Mouse (Mus musculus) heart, embryonic 11.5 days (tissue): Measurements from ENCODE around the gene Dda1. TPM values are rescaled to one million over a fixed set of nuclear protein-coding genes. Genes with fewer than 3 reads are reported as not detected.

ENCODE experiments used
- ATAC-seq: fragments of 200-750 bp; cut with Nextera tagmentation; replicated peaks from 2 replicates; pipeline ENCODE4 v1.8.0; 2017; ENCODE audit warnings: moderate library complexity; ENCODE audit not compliant: insufficient number of reproducible peaks, low FRiP score, low TSS enrichment
- H3K27ac ChIP-seq: fragments of 300-500 bp; sonication (generic); 2 replicates; pipeline ENCODE4 v1.5.1; 2014; ENCODE audit warnings: mild to moderate bottlenecking, low read depth, low read length
- H3K27me3 ChIP-seq: fragments of 300-500 bp; sonication (generic); 2 replicates; pipeline ENCODE4 v1.6.1; 2014; ENCODE audit warnings: mild to moderate bottlenecking, low read length, mixed read lengths; ENCODE audit not compliant: control insufficient read depth, insufficient read depth
- H3K36me3 ChIP-seq: fragments of 300-500 bp; sonication (generic); 2 replicates; pipeline ENCODE4 v1.6.1; 2014; ENCODE audit warnings: mild to moderate bottlenecking, low read length, moderate library complexity, mixed read lengths; ENCODE audit not compliant: control insufficient read depth, insufficient read depth
- H3K4me1 ChIP-seq: fragments of 300-500 bp; sonication (generic); 2 replicates; pipeline ENCODE4 v1.6.1; 2014; ENCODE audit warnings: low read length; ENCODE audit not compliant: control insufficient read depth, insufficient read depth
- H3K4me2 ChIP-seq: fragments of 300-500 bp; sonication (generic); 2 replicates; pipeline ENCODE4 v1.6.1; 2014; ENCODE audit warnings: mild to moderate bottlenecking, moderate library complexity
- H3K4me3 ChIP-seq: fragments of 300-500 bp; sonication (generic); 2 replicates; pipeline ENCODE4 v1.5.1; 2014; ENCODE audit warnings: low read depth, low read length
- H3K9ac ChIP-seq: fragments of 300-500 bp; sonication (generic); 2 replicates; pipeline ENCODE4 v1.6.1; 2014; ENCODE audit warnings: mild to moderate bottlenecking, low read depth, low read length, moderate library complexity
- H3K9me3 ChIP-seq: fragments of 300-500 bp; sonication (generic); replicated peaks from 2 replicates; pipeline ENCODE4 v1.6.1; 2016; ENCODE audit warnings: low read length; ENCODE audit not compliant: control insufficient read depth
- WGBS: fragments of 180-500 bp; shearing (Covaris S2); extraction: QIAGEN DNeasy Blood & Tissue Kit; methylation state at CpG from one replicate; pipeline ENCODE4 v1.1.7; 2014; ENCODE audit not compliant: insufficient replicate concordance; 5-methylcytosine and 5-hydroxymethylcytosine counted together
- polyA plus RNA-seq: library from polyadenylated mRNA; unstranded; fragments of >200 nt; fragmentation: Nextera tagmentation; extraction: Ambion mirVana; gene quantifications from 2 replicates; pipeline ENCODE4 v1.2.1, GENCODE M21; 2014

Gene Dda1
- polyA plus RNA-seq, 1 experiment from 2014 or later = 95.9 TPM

GRCm38 (mm10) chr8:71471861-71472260 lies 2.9 kb downstream of the Dda1 start:
- ATAC-seq = no peak
- Histone ChIP-seq H3K4me3 (no peak overlapping the region), H3K9ac (no peak overlapping the region), H3K27ac (no peak overlapping the region), H3K4me1 (peaks cover 14% of the 10 kb centered on the region), H3K4me2 (no peak overlapping the region), H3K27me3 (no peaks in the 10 kb centered on the region), H3K36me3 (peaks cover 15% of the 10 kb centered on the region), H3K9me3 (no peaks in the 10 kb centered on the region)
- 93% methylated on average over 17 of the region's 17 CpGs for WGBS

GRCm38 (mm10) chr8:71472601-71473386 lies 3.8 kb downstream of the Dda1 start:
- Histone ChIP-seq H3K27ac (no peak overlapping the region), H3K9me3 (no peaks in the 10 kb centered on the region), H3K4me1 (peaks cover 15% of the 10 kb centered on the region), H3K9ac (no peak overlapping the region), H3K4me2 (no peak overlapping the region), H3K27me3 (peaks cover 4% of the 10 kb centered on the region; the same call in 1 of the 2 replicates), H3K4me3 (no peak overlapping the region), H3K36me3 (peaks cover 15% of the 10 kb centered on the region)
- no peak for ATAC-seq
- WGBS = 84% methylated on average over 8 of the region's 8 CpGs

GRCm38 (mm10) chr8:71474344-71474743 lies 5.3 kb downstream of the Dda1 start:
- peaks cover 15% of the 10 kb centered on the region for H3K36me3 ChIP-seq
- H3K4me3 ChIP-seq = no peak overlapping the region
- no peak overlapping the region for H3K4me2 ChIP-seq
- no peak overlapping the region for H3K27ac ChIP-seq
- H3K9ac ChIP-seq = no peak overlapping the region
- peaks cover 15% of the 10 kb centered on the region for H3K4me1 ChIP-seq
- WGBS = 92% methylated on average over 18 of the region's 18 CpGs
- H3K27me3 ChIP-seq = peaks cover 14% of the 10 kb centered on the region
- no peak for ATAC-seq
- no peaks in the 10 kb centered on the region for H3K9me3 ChIP-seq

GRCm38 (mm10) chr8:71474785-71475701 lies 6.0 kb downstream of the Dda1 start:
- WGBS = 88% methylated on average over 25 of the region's 25 CpGs
- no peaks in the 10 kb centered on the region for H3K9me3 ChIP-seq
- ATAC-seq = no peak
- H3K4me2 ChIP-seq = peak overlapping the region; percentile 88; the same call in 1 of the 2 replicates
- H3K27me3 ChIP-seq = peaks cover 14% of the 10 kb centered on the region
- peaks cover 11% of the 10 kb centered on the region for H3K4me1 ChIP-seq
- peaks cover 15% of the 10 kb centered on the region for H3K36me3 ChIP-seq
- no peak overlapping the region for H3K4me3 ChIP-seq
- H3K27ac ChIP-seq = no peak overlapping the region
- H3K9ac ChIP-seq = no peak overlapping the region

GRCm38 (mm10) chr8:71475702-71476075 lies 6.7 kb downstream of the Dda1 start:
- 0 out of 2 replicates have a peak, but pooled peaks have one; percentile 16 for ATAC-seq
- Histone ChIP-seq H3K9me3 (no peaks in the 10 kb centered on the region), H3K27me3 (peaks cover 19% of the 10 kb centered on the region), H3K4me2 (peak overlapping the region; percentile 88), H3K36me3 (peaks cover 15% of the 10 kb centered on the region), H3K4me1 (peaks cover 6% of the 10 kb centered on the region; the same call in 1 of the 2 replicates), H3K9ac (peak overlapping the region; percentile 71), H3K4me3 (peak overlapping the region; percentile 60), H3K27ac (no peak overlapping the region)
- 19% methylated on average over 4 of the region's 4 CpGs for WGBS

- Histone ChIP-seq H3K4me3 (peak overlapping the region; percentile 60), H3K27ac (peak overlapping the region; percentile 78), H3K4me1 (0 out of 2 replicates have a peak, but pooled peaks cover 5% of the 10 kb centered on the region), H3K27me3 (peaks cover 25% of the 10 kb centered on the region), H3K9me3 (no peaks in the 10 kb centered on the region), H3K4me2 (peak overlapping the region; percentile 88), H3K9ac (peak overlapping the region; percentile 71), H3K36me3 (peaks cover 12% of the 10 kb centered on the region)
- ATAC-seq = peak; percentile 52
- under 1% methylated on average over 98 of the region's 121 CpGs for WGBS
These were observed 7.3 kb downstream of the Dda1 start for GRCm38 (mm10) chr8:71476099-71476940.

- Histone ChIP-seq H3K36me3 (peaks cover 3% of the 10 kb centered on the region), H3K4me3 (peak overlapping the region; percentile 60; the same call in 1 of the 2 replicates), H3K27ac (no peak overlapping the region), H3K4me1 (0 out of 2 replicates have a peak, but pooled peaks cover 5% of the 10 kb centered on the region), H3K9ac (peak overlapping the region; percentile 71; the same call in 1 of the 2 replicates), H3K9me3 (no peaks in the 10 kb centered on the region), H3K4me2 (peak overlapping the region; percentile 88), H3K27me3 (peaks cover 30% of the 10 kb centered on the region)
- no peak for ATAC-seq
- WGBS = 35% methylated on average over 14 of the region's 14 CpGs
These were observed 8.3 kb downstream of the Dda1 start for GRCm38 (mm10) chr8:71477196-71477845.
